Mouse (Mus musculus): ENCODE data around the gene Vps53.

GRCm38 (mm10) chr11:76008162-76008561 is 171.3 kb downstream of the Vps53 start:
- TF ChIP-seq CTCF (IDR thresholded peaks at IDR 0.05; ENCODE audit: insufficient read depth, low read length) (no peak), POLR2A (IDR thresholded peaks at IDR 0.05; ENCODE audit: borderline replicate concordance, extremely low read depth, low read depth, low read length) (no peak)

Measured in lung, adult 2 months (tissue).